Mouse (Mus musculus): ENCODE results near the gene Car6.

DNA sequence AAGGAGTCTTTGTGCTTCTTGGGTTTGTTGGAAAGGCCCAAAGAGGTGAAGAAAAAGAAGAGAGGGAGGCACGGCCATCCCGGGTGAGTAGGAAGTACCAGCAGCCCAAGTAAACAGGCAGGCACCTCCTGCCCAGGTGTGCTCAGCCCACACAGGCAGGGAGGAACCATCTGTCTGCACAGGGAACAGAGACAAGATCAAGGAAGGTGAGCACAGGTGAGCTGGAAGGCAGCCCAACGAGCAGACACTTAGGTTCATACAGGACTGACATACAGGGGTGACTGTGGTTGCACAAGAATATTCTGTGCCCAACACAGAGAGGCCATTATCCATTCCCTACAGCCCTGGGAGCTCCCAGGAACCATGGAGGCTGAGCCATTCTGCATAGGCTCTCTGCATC, 3.7 kb upstream of the Car6 start:
- no peak for TF ChIP-seq CTCF (IDR thresholded peaks at IDR 0.05)
- no peak for TF ChIP-seq EP300 (IDR thresholded peaks at IDR 0.05)
